Mouse (Mus musculus) G1E (cell line): Measurements from ENCODE around the gene Lrrc4b.

Experiments used
- CTCF ChIP-seq: IDR thresholded peaks from 2 replicates; pipeline ENCODE4 v1.5.1; 2012; ENCODE audit warnings: low read depth, low read length, inconsistent platforms, mixed read lengths
- GATA1 ChIP-seq: IDR thresholded peaks from 2 replicates; pipeline ENCODE4 v1.6.1; 2012; ENCODE audit warnings: borderline replicate concordance, low read length, inconsistent platforms, mixed read lengths
- GATA2 ChIP-seq: IDR thresholded peaks from 2 replicates; pipeline ENCODE4 v1.6.1; 2012; ENCODE audit warnings: low read depth, low read length, inconsistent platforms, borderline replicate concordance
- POLR2AphosphoS5 ChIP-seq: IDR thresholded peaks from 2 replicates; pipeline ENCODE4 v1.6.1; 2012; ENCODE audit warnings: low read depth, low read length, inconsistent platforms; ENCODE audit not compliant: insufficient replicate concordance
- TAL1 ChIP-seq: conservative IDR thresholded peaks from 2 replicates; pipeline ENCODE4 v1.6.1; 2012; ENCODE audit warnings: low read depth, low read length, inconsistent platforms, mixed read lengths

GRCm38 (mm10) chr7:44495992-44496770 lies 67.4 kb downstream of the Lrrc4b start, which contains the start of the genes Emc10 and Fam71e1:
- TF ChIP-seq GATA1 (no peak), CTCF (no peak), POLR2AphosphoS5 (no peak), TAL1 (no peak), GATA2 (no peak)
